In genomic region chr10:20975963-20976362, GRCm38 (mm10) we compare ENCODE assay signal across 19 mouse cellular contexts. TPM values are rescaled to one million over a fixed set of nuclear protein-coding genes. Genes with fewer than 3 reads are reported as not detected.
DNase-seq lines count a peak whose midpoint lies in the region; ATAC-seq and TF ChIP-seq lines count a peak whose summit lies in the region.
"Had no signal": no experiment of that assay in that cellular context is flagged by ENCODE, and none has a peak within 500 bp of the region (broad histone marks: within the 10 kb centered on the region; RNA-seq: fewer than 3 reads in every experiment).

No protein-coding gene starts in this region.

- no peak for ATAC-seq in embryonic facial prominence, embryonic 11.5 days (replicated peaks; ENCODE audit: insufficient number of reproducible peaks, low FRiP score, low TSS enrichment, low read depth)
- no peak for ATAC-seq in Patski
- ATAC-seq: hindbrain, embryonic 16.5 days; midbrain, embryonic 15.5 days had no signal

- peak; percentile 33 for DNase-seq in embryonic facial prominence, embryonic 11.5 days (ENCODE audit: low spot score)
- no peak for DNase-seq in embryonic facial prominence, embryonic 10.5 days (ENCODE audit: low spot score)
- no peak for DNase-seq in layer of hippocampus, adult 2 months (ENCODE audit: low spot score in 2 of 2)
- DNase-seq in layer of hippocampus, adult 11-12 months (ENCODE audit: low spot score) = no peak
- DNase-seq in 3T3-L1 (ENCODE audit: low read depth, low spot score) (peak; percentile 40), Patski (ENCODE audit: low read depth, low spot score) (no peak), MN1 (ENCODE audit: low spot score) (no peak)
- no peak for DNase-seq in hindbrain, embryonic 10.5 days (ENCODE audit: low spot score)
- DNase-seq: adrenal gland, adult 8-10 months; cerebellum, adult 18-20 months; cerebellum, postnatal 36 days; gastrocnemius, postnatal 25 days; kidney, adult 8-10 months; thymus, adult 2 months had no signal

- no peak overlapping the region for H3K4me3 ChIP-seq in embryonic facial prominence, embryonic 11.5 days (ENCODE audit: low read depth, low read length)
- no peak overlapping the region for H3K4me3 ChIP-seq in embryonic facial prominence, embryonic 10.5 days
- H3K4me3 ChIP-seq in layer of hippocampus, adult 2 months = no peak overlapping the region
- no peak overlapping the region for H3K4me3 ChIP-seq in hindbrain, embryonic 10.5 days
- H3K4me3 ChIP-seq: embryonic facial prominence, embryonic 13.5 days; heart, embryonic 10.5 days; liver, embryonic 15.5 days; midbrain, embryonic 15.5 days had no signal

- no peaks in the 10 kb centered on the region for H3K36me3 ChIP-seq in embryonic facial prominence, embryonic 11.5 days (replicated peaks; ENCODE audit: control insufficient read depth, insufficient read depth, low read depth, low read length)
- peaks cover 20% of the 10 kb centered on the region for H3K36me3 ChIP-seq in embryonic facial prominence, embryonic 10.5 days (replicated peaks)
- H3K36me3 ChIP-seq in hindbrain, embryonic 10.5 days = peaks cover 37% of the 10 kb centered on the region
- H3K36me3 ChIP-seq: heart, embryonic 10.5 days had no signal

- peak; percentile 59 for TF ChIP-seq CTCF in layer of hippocampus, adult 2 months (conservative IDR thresholded peaks at IDR 0.05)
- peak; percentile 29 for TF ChIP-seq CTCF in Patski (IDR thresholded peaks at IDR 0.05)

- in situ Hi-C loops in Patski (cut with MboI; ENCODE audit: low pct_unique_long_range_greater_than_20kb) = loop anchor here (25.0 kb wide), 1 partner anchor 1036 kb away; no protein-coding TSS in a partner anchor

- H3K4me1 ChIP-seq in embryonic facial prominence, embryonic 11.5 days (ENCODE audit: control insufficient read depth, insufficient read depth, low read length) = no peaks in the 10 kb centered on the region
- no peaks in the 10 kb centered on the region for H3K4me1 ChIP-seq in embryonic facial prominence, embryonic 10.5 days
- H3K4me1 ChIP-seq in hindbrain, embryonic 10.5 days (replicated peaks) = no peaks in the 10 kb centered on the region
- H3K4me1 ChIP-seq: embryonic facial prominence, embryonic 13.5 days; heart, embryonic 10.5 days; liver, embryonic 15.5 days; midbrain, embryonic 15.5 days had no signal

- no peak overlapping the region for H3K4me2 ChIP-seq in embryonic facial prominence, embryonic 11.5 days (ENCODE audit: low read depth, low read length)
- H3K4me2 ChIP-seq: embryonic facial prominence, embryonic 13.5 days; liver, embryonic 15.5 days; midbrain, embryonic 15.5 days had no signal

- CTCF ChIA-PET in Patski (lab: Charles Lee) = interaction anchor here (1.1 kb wide), 1 partner anchor 15 kb away, joined by 3 read pairs; no protein-coding TSS in a partner anchor

- H3K27ac ChIP-seq in embryonic facial prominence, embryonic 11.5 days (replicated peaks; ENCODE audit: low read depth, low read length) = no peak overlapping the region
- no peak overlapping the region for H3K27ac ChIP-seq in embryonic facial prominence, embryonic 10.5 days (replicated peaks)
- H3K27ac ChIP-seq in layer of hippocampus, adult 2 months = no peak overlapping the region
- H3K27ac ChIP-seq in hindbrain, embryonic 10.5 days = no peak overlapping the region
- H3K27ac ChIP-seq: embryonic facial prominence, embryonic 13.5 days; heart, embryonic 10.5 days; liver, embryonic 15.5 days; midbrain, embryonic 15.5 days had no signal

- no peak overlapping the region for H3K9ac ChIP-seq in embryonic facial prominence, embryonic 11.5 days (replicated peaks; ENCODE audit: low read length)
- H3K9ac ChIP-seq: embryonic facial prominence, embryonic 13.5 days; liver, embryonic 15.5 days; midbrain, embryonic 15.5 days had no signal

- no peaks in the 10 kb centered on the region for H3K27me3 ChIP-seq in embryonic facial prominence, embryonic 11.5 days (ENCODE audit: control insufficient read depth, insufficient read depth, low read length)
- H3K27me3 ChIP-seq in embryonic facial prominence, embryonic 10.5 days (replicated peaks; ENCODE audit: low read depth, poor library complexity, severe bottlenecking) = no peaks in the 10 kb centered on the region
- no peaks in the 10 kb centered on the region for H3K27me3 ChIP-seq in Patski
- H3K27me3 ChIP-seq in hindbrain, embryonic 10.5 days (ENCODE audit: insufficient read depth, poor library complexity, severe bottlenecking) = no peaks in the 10 kb centered on the region
- H3K27me3 ChIP-seq: embryonic facial prominence, embryonic 13.5 days; liver, embryonic 15.5 days; midbrain, embryonic 15.5 days had no signal

- no peaks in the 10 kb centered on the region for H3K9me3 ChIP-seq in embryonic facial prominence, embryonic 11.5 days (replicated peaks; ENCODE audit: control insufficient read depth, low read length)
- no peaks in the 10 kb centered on the region for H3K9me3 ChIP-seq in embryonic facial prominence, embryonic 10.5 days
- H3K9me3 ChIP-seq in hindbrain, embryonic 10.5 days = no peaks in the 10 kb centered on the region
- H3K9me3 ChIP-seq: embryonic facial prominence, embryonic 13.5 days; heart, embryonic 10.5 days; liver, embryonic 15.5 days; midbrain, embryonic 15.5 days had no signal

- WGBS in embryonic facial prominence, embryonic 11.5 days = 69% methylated on average over 3 of the region's 3 CpGs
- WGBS in embryonic facial prominence, embryonic 10.5 days = 73% methylated on average over 3 of the region's 3 CpGs
- WGBS in hindbrain, embryonic 10.5 days = 82% methylated on average over 3 of the region's 3 CpGs

- POLR2A ChIA-PET in Patski (lab: Charles Lee) = no interaction called here

RNA-seq across cellular contexts. Expression of gene Ahi1, which starts 23.6 kb away (rescaled TPM):
- 17.5 and 18.4 TPM in 2 replicates for polyA plus RNA-seq in embryonic facial prominence, embryonic 11.5 days (2014; fragmentation: Nextera tagmentation; extraction: Ambion mirVana)
- polyA plus RNA-seq in embryonic facial prominence, embryonic 10.5 days (2016; fragmentation: Nextera tagmentation; extraction: Ambion mirVana) = 13.2 and 13.6 TPM in 2 replicates
- total RNA-seq in layer of hippocampus, adult 2 months (2021) = 100 to 1,000 TPM; 230 to 241 TPM
- polyA plus RNA-seq in Patski (2021) = 21.1 TPM
- 16.0 and 16.1 TPM in 2 replicates for polyA plus RNA-seq in hindbrain, embryonic 10.5 days (2016; fragmentation: Nextera tagmentation; extraction: Ambion mirVana)

Comparison
In these comparisons a context has a peak if more than half of its experiments do, and no peak if none do; other contexts are left out.
1. DNase-seq: peak in embryonic facial prominence, embryonic 11.5 days (single experiment) and 3T3-L1 (single experiment); none in embryonic facial prominence, embryonic 10.5 days (single experiment), layer of hippocampus, adult 2 months (0 of 2), layer of hippocampus, adult 11-12 months (single experiment), Patski (single experiment), hindbrain, embryonic 10.5 days (single experiment) and MN1 (single experiment).